Mouse (Mus musculus) C2C12 (cell line): ENCODE results near the gene Selenoi. TPM values are rescaled to one million over a fixed set of nuclear protein-coding genes. Genes with fewer than 3 reads are reported as not detected.

Experiments
- H3K27me3 ChIP-seq: one replicate; pipeline ENCODE4 v1.6.1; 2011; ENCODE audit not compliant: control insufficient read depth, insufficient read depth, insufficient read length
- H3K36me3 ChIP-seq: one replicate; pipeline ENCODE4 v1.6.1; 2011; ENCODE audit not compliant: control insufficient read depth, insufficient read depth
- H3K4me3 ChIP-seq: one replicate; pipeline ENCODE4 v1.5.1; 2011; ENCODE audit warnings: mild to moderate bottlenecking, control low read depth; ENCODE audit not compliant: poor library complexity, insufficient read depth, severe bottlenecking
- H3K79me2 ChIP-seq: one replicate; pipeline ENCODE4 v1.6.1; 2011; ENCODE audit not compliant: control insufficient read depth, insufficient read depth
- H3K79me3 ChIP-seq: one replicate; pipeline ENCODE4 v1.6.1; 2011; ENCODE audit warnings: low read depth, control low read depth
- H3ac ChIP-seq: one replicate; pipeline ENCODE3; 2011; ENCODE audit warnings: low read depth; ENCODE audit not compliant: control insufficient read depth, insufficient read length
- CEBPB ChIP-seq: IDR thresholded peaks from one replicate; pipeline ENCODE4 v1.6.1; 2011; ENCODE audit warnings: low read depth, mild to moderate bottlenecking, control low read depth, moderate library complexity
- CTCF ChIP-seq: IDR thresholded peaks from one replicate; pipeline ENCODE4 v1.5.1; 2011; ENCODE audit not compliant: control insufficient read depth, insufficient read depth, insufficient read length
- FOSL1 ChIP-seq: IDR thresholded peaks from one replicate; pipeline ENCODE4 v1.8.0; 2011; ENCODE audit warnings: mild to moderate bottlenecking, low read length; ENCODE audit not compliant: poor library complexity, insufficient read depth, severe bottlenecking
- MAX ChIP-seq: IDR thresholded peaks from one replicate; pipeline ENCODE4 v1.6.1; 2011; ENCODE audit warnings: mild to moderate bottlenecking, control low read depth
- MYOD1 ChIP-seq: IDR thresholded peaks from one replicate; pipeline ENCODE4 v1.6.1; 2011; ENCODE audit warnings: low read depth; ENCODE audit not compliant: control insufficient read depth, insufficient read length
- MYOG ChIP-seq: IDR thresholded peaks from one replicate; pipeline ENCODE4 v1.6.1; 2011; ENCODE audit not compliant: control insufficient read depth, insufficient read length; ENCODE audit errors: extremely low read depth
- USF1 ChIP-seq: IDR thresholded peaks from one replicate; pipeline ENCODE4 v1.6.1; 2011; ENCODE audit warnings: low read depth, mild to moderate bottlenecking, control low read depth, moderate library complexity
- long read RNA-seq, 2 experiments: library from polyadenylated mRNA; unstranded; transcript quantifications; one replicate each; pipeline ENCODE4 v2.0.0; 2019 to 2020
- polyA plus RNA-seq: library from polyadenylated mRNA; unstranded; fragments of >200 nt; fragmentation: generic; extraction: Trizol; gene quantifications from one replicate; pipeline ENCODE4 v1.2.1, GENCODE M21; 2012; ENCODE audit warnings: missing spikeins

Gene Selenoi
- 15.0 TPM for polyA plus RNA-seq
- long read RNA-seq, experiment 1, full-length matches to known transcripts, result 8 of 18 reads
- long read RNA-seq, experiment 1, partial matches to known transcripts, result 1 of 18 reads
- long read RNA-seq, experiment 1, other reads (novel, unspliced or antisense), result 9 of 18 reads
- long read RNA-seq, experiment 2, full-length matches to known transcripts, result 84 of 110 reads
- long read RNA-seq, experiment 2, partial matches to known transcripts, result 3 of 110 reads
- long read RNA-seq, experiment 2, other reads (novel, unspliced or antisense), result 23 of 110 reads

DNA sequence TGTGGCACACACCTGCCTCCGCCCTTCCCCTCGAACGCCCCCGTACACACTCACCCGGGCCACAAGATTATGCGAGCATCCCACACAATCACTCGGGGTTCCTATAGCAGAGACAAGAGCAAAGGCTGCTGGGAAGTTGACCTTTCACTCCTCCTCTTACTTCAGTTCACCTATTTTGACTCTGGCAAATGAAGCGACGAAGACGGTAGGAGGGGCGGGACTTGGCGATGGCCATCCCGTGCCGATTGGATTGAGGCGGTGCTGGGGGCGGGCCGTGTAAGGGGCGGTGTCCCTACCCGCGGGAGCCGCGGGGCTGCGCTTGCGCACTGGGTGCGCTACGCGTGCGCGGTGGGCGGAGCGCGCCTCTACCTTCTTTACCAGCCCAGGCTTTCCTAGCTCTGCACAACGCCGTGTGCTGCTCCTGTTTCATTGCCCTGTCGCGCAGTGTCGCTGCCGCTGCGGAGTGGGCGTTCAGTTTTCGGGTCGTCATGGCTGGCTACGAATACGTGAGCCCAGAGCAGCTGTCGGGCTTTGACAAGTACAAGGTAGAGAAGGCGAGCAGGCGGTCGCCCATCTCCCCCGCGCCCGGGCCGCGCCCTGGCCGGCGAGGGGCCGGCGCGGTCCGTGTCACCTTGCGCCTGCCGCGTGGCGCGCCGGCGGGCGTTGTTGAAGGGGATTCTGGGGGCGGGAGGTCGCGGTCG, at the start of gene Selenoi:
TSS of gene Selenoi (plus strand) at position 311 of the 701 bp plus-strand sequence.
- Histone ChIP-seq H3K79me3 (peaks cover 51% of the 10 kb centered on the region), H3K79me2 (peaks cover 69% of the 10 kb centered on the region), H3K27me3 (no peaks in the 10 kb centered on the region), H3ac (peak within 1 kb of the TSS; percentile 61), H3K4me3 (peak within 1 kb of the TSS; percentile 76), H3K36me3 (no peaks in the 10 kb centered on the region)
- TF ChIP-seq MYOG, result no peak
- no peak for TF ChIP-seq CEBPB
- no peak for TF ChIP-seq MYOD1
- TF ChIP-seq MAX, result peak; percentile 50
- TF ChIP-seq FOSL1, result no peak
- no peak for TF ChIP-seq CTCF
- no peak for TF ChIP-seq USF1

DNA sequence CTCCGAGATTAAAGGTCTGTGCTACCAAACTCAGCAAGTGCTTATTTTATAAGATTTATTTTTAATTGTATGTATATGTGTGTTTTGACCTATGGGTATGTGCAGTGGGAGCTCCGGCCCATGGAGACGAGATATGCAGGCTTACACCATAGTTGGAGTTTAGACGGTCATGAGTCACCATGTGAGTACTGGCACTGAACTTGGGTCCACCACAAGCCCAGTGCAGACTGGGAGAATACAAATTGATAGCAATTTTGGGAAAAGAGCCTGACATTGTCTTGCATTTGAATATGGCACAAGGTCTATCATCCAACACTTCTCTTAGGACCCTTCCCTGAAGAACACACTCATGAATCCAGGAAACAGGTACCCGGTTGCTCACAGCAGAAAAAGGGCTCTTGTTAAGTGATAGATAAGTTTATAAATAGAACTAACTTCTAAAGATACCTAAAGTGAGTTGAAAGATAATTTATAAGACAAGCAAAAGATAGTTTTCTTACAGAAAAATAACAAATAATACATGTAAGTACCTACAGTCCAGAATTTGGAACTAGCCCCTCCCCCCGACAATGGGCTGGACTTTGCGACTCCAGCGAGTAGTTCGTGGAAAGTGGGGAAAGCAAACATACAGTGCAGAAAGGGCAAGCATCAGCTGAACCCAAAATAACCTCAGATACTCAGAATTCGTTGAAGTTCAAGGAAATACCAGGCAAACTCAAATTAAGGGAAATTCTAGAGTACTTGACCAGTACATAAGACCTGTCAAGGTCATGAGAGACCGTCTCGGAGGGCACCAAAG, 44.5 kb upstream of the Selenoi start:
- H3K79me3 ChIP-seq, result no peaks in the 10 kb centered on the region
- H3K4me3 ChIP-seq, result no peak overlapping the region
- H3K36me3 ChIP-seq, result peaks cover 26% of the 10 kb centered on the region
- no peaks in the 10 kb centered on the region for H3K79me2 ChIP-seq
- no peaks in the 10 kb centered on the region for H3K27me3 ChIP-seq
- no peak for TF ChIP-seq MYOG
- no peak for TF ChIP-seq CTCF
- TF ChIP-seq CEBPB, result no peak
- no peak for TF ChIP-seq MAX
- TF ChIP-seq FOSL1, result no peak
- TF ChIP-seq MYOD1, result no peak
- H3ac ChIP-seq, result no peak overlapping the region

DNA sequence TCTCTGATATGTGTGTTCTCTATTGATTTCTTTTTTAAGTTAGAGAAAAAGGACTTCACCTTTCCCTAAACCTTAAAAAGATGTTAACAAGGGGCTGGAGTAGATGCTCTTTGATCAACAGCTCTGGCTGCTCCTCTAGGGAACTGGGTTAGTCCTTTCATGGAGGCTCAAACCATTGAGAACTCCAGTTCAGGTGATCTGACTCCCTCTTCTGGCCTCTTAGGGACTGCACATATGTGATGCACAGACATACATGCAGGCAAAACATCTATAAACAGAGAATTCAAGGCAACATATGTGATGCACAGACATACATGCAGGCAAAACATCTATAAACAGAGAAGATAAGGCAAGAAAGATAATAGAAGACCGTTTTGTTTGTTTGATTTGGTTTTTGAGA, 39.9 kb upstream of the Selenoi start:
- Histone ChIP-seq H3ac (no peak overlapping the region), H3K4me3 (no peak overlapping the region), H3K36me3 (no peaks in the 10 kb centered on the region), H3K27me3 (no peaks in the 10 kb centered on the region), H3K79me3 (no peaks in the 10 kb centered on the region), H3K79me2 (no peaks in the 10 kb centered on the region)
- TF ChIP-seq MYOD1 (no peak), MAX (no peak), FOSL1 (no peak), CEBPB (no peak), CTCF (no peak), USF1 (no peak), MYOG (no peak)

DNA sequence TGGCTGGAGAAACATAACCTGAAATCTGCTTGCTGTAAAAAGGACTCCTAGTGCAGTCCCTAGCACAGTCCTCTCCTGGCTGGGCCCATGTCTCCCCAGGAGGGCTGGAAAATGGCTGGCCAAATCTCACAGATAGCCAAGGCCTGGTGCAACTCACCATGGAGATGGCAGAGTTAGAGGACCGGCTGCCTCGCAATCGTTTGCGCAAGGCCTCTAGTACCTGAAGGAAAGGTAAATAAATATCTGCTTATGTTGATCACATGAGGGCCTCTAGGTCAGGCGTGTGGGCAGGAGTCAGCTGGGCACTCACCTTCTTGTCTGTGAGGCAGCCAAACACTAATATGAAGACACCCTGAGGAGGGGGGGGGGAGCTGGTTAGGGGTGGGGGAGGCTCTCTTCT, 37.0 kb upstream of the Selenoi start:
- Histone ChIP-seq H3K4me3 (no peak overlapping the region), H3K79me3 (no peaks in the 10 kb centered on the region), H3K36me3 (no peaks in the 10 kb centered on the region), H3K79me2 (no peaks in the 10 kb centered on the region), H3ac (no peak overlapping the region), H3K27me3 (peaks cover 3% of the 10 kb centered on the region)
- TF ChIP-seq USF1 (no peak), CTCF (no peak), CEBPB (no peak), MAX (no peak), FOSL1 (no peak), MYOD1 (no peak)

DNA sequence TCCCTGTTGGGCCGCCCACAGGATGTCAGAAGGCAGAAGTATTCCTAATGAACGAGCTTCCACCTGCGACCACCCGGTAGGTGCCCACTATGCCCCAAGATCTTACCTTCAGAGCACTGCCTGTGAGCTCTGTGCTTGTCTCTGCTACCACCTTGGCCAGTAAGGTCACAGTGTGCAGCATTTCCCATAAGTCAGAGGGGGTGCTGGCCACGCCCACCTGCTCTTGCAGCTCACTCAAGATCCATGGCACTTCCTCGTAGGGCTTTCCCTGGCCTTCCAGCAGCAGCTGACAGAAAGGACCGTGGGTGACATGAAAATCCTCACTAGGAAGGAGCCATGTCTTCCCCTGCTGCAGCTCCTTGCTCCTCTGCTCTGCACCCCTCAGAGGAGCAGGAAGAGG, 34.1 kb upstream of the Selenoi start:
- H3K79me2 ChIP-seq, result no peaks in the 10 kb centered on the region
- no peak overlapping the region for H3K4me3 ChIP-seq

More for the DNA sequence above, 34.1 kb upstream of the Selenoi start:
- Histone ChIP-seq H3K79me3 (no peaks in the 10 kb centered on the region), H3K36me3 (no peaks in the 10 kb centered on the region), H3K27me3 (peaks cover 3% of the 10 kb centered on the region), H3ac (no peak overlapping the region)
- no peak for TF ChIP-seq MYOD1
- no peak for TF ChIP-seq MYOG
- no peak for TF ChIP-seq CEBPB
- TF ChIP-seq CTCF, result no peak
- no peak for TF ChIP-seq USF1
- TF ChIP-seq MAX, result no peak
- TF ChIP-seq FOSL1, result no peak
